In genomic region chr2:23481715-23482114, GRCm38 (mm10) we compare ENCODE assay signal across 28 mouse cellular contexts.
"Had no signal": no experiment of that assay in that cellular context is flagged by ENCODE, and none has a peak within 500 bp of the region (broad histone marks: within the 10 kb centered on the region; RNA-seq: fewer than 3 reads in every experiment).

No protein-coding gene starts in this region.

- H3K27ac ChIP-seq: embryonic facial prominence, embryonic 10.5 days; embryonic facial prominence, embryonic 12.5 days; embryonic facial prominence, embryonic 13.5 days; embryonic facial prominence, embryonic 15.5 days; forebrain, embryonic 12.5 days; forebrain, embryonic 13.5 days; forebrain, embryonic 15.5 days; gastrocnemius, adult 2 months; heart, adult 2 months had no signal

- H3K36me3 ChIP-seq: embryonic facial prominence, embryonic 10.5 days; embryonic facial prominence, embryonic 12.5 days; embryonic facial prominence, embryonic 13.5 days; embryonic facial prominence, embryonic 15.5 days; forebrain, embryonic 12.5 days; forebrain, embryonic 15.5 days had no signal

- H3K9ac ChIP-seq: embryonic facial prominence, embryonic 12.5 days; embryonic facial prominence, embryonic 13.5 days; embryonic facial prominence, embryonic 15.5 days; forebrain, embryonic 12.5 days; forebrain, embryonic 13.5 days; forebrain, embryonic 15.5 days; forebrain, postnatal 0 days had no signal

- H3K4me1 ChIP-seq: embryonic facial prominence, embryonic 10.5 days; embryonic facial prominence, embryonic 12.5 days; embryonic facial prominence, embryonic 13.5 days; embryonic facial prominence, embryonic 15.5 days; forebrain, embryonic 12.5 days; forebrain, embryonic 13.5 days; forebrain, embryonic 15.5 days had no signal

- H3K9me3 ChIP-seq: embryonic facial prominence, embryonic 10.5 days; embryonic facial prominence, embryonic 12.5 days; embryonic facial prominence, embryonic 13.5 days; embryonic facial prominence, embryonic 15.5 days; forebrain, embryonic 12.5 days; forebrain, embryonic 13.5 days; forebrain, embryonic 15.5 days had no signal

- DNase-seq: cerebellum, adult 18-20 months; cerebellum, adult 2 months; cerebellum, adult 8-10 months; cerebellum, adult 9-10 months; cerebellum, adult 9-11 months; cerebellum, postnatal 10 days; cerebellum, postnatal 14 days; cerebellum, postnatal 25 days; cerebellum, postnatal 36 days; embryo, embryonic 11 days; forebrain, postnatal 0 days; gastrocnemius, adult 2 months; gastrocnemius, postnatal 10 days; gastrocnemius, postnatal 14 days; gastrocnemius, postnatal 25 days; gastrocnemius, postnatal 36 days; heart, adult 11 months; heart, adult 18-20 months; heart, adult 2 months had no signal

- ATAC-seq: forebrain, embryonic 13.5 days; forebrain, embryonic 14.5 days; forebrain, embryonic 15.5 days; forebrain, postnatal 0 days had no signal

- H3K4me3 ChIP-seq: embryonic facial prominence, embryonic 10.5 days; embryonic facial prominence, embryonic 12.5 days; embryonic facial prominence, embryonic 13.5 days; embryonic facial prominence, embryonic 15.5 days; erythroblast, embryonic 14.5 days; forebrain, embryonic 12.5 days; forebrain, embryonic 13.5 days; forebrain, embryonic 15.5 days; gastrocnemius, adult 2 months; heart, adult 2 months had no signal

- H3K4me2 ChIP-seq: embryonic facial prominence, embryonic 12.5 days; embryonic facial prominence, embryonic 13.5 days; embryonic facial prominence, embryonic 15.5 days; forebrain, embryonic 12.5 days; forebrain, embryonic 13.5 days; forebrain, embryonic 15.5 days had no signal

- H3K27me3 ChIP-seq: embryonic facial prominence, embryonic 12.5 days; embryonic facial prominence, embryonic 13.5 days; embryonic facial prominence, embryonic 15.5 days; forebrain, embryonic 12.5 days; forebrain, embryonic 13.5 days; forebrain, embryonic 15.5 days had no signal
